Mouse (Mus musculus) lung, adult 10 weeks (tissue): Measurements from ENCODE around the gene Gm49353. TPM values are rescaled to one million over a fixed set of nuclear protein-coding genes. Genes with fewer than 3 reads are reported as not detected.

Source experiments
- polyA plus RNA-seq: library from polyadenylated mRNA; stranded (reverse); fragments of 350-450 nt; fragmentation: Illumina TruSeq; extraction: RNeasy Lipid Tissue Mini Kit (QIAGEN cat#74804); gene quantifications from one replicate; pipeline ENCODE4 v1.2.3, GENCODE M21; 2014; ENCODE audit warnings: low read depth, low replicate concordance; ENCODE audit not compliant: insufficient read depth

Gm49353 gene
- polyA plus RNA-seq, result not detected

GRCm38 (mm10) chr10:29198642-29199041, at the start of gene Gm49353:
TSS of gene Gm49353 (plus strand) at chr10:29198954.

GRCm38 (mm10) chr10:29211453-29211852, 12.7 kb downstream of the Gm49353 start, which contains the start of gene 9330159F19Rik:
TSS of gene 9330159F19Rik (plus strand) at chr10:29211606.

Other genes with a start within 250 kb of the Gm49353 start
- gene 2310057J18Rik, start 212.7 kb upstream of the Gm49353 start, polyA plus RNA-seq, result not detected
- gene Soga3, start 55.1 kb upstream of the Gm49353 start, polyA plus RNA-seq, result not detected
- gene 9330159F19Rik, start 12.7 kb downstream of the Gm49353 start, polyA plus RNA-seq, result 1.4 TPM
- gene Echdc1, start 114.2 kb downstream of the Gm49353 start, polyA plus RNA-seq, result 13.9 TPM
- gene Rnf146, start 163.5 kb downstream of the Gm49353 start, polyA plus RNA-seq, result 42.9 TPM